Mouse (Mus musculus) WW6 (cell line): ENCODE results near the gene Gpr132.
A peak's percentile ranks its signal among the peaks of the same experiment; 100 is the strongest.
"Not testable (repeated sequence)": the region's sequence is repeated elsewhere in the genome, so short reads cannot be mapped to it uniquely, and the experiment has no call there.

Experiments
- DNase-seq: peaks from one replicate; pipeline ENCODE4 v3.0.0-alpha.2; 2013; ENCODE audit warnings: low read depth, low spot score

The Gpr132 gene

DNA sequence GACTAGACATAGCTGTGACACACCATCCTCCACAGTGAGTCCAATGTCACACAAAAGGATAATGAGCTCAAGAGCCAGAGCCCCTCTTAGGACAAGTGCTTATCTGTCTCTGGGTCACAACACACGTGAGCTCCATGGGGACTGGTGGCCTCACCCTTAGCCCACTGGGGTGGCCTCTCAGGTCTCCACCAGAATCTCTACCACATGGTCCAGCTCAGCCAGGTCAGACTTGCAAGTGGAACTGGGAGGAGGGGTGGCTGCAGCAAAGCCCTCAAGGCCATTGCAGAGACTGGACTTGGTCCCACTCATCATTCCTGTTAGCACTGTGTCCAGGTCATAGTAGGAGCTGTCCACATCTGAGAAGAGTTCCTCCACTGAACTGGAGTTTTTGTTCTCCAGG lies 46.8 kb downstream of the Gpr132 start:
- no peak for DNase-seq

- no peak for DNase-seq
These were observed 47.5 kb downstream of the Gpr132 start for GRCm38 (mm10) chr12:112820401-112820999.

DNA sequence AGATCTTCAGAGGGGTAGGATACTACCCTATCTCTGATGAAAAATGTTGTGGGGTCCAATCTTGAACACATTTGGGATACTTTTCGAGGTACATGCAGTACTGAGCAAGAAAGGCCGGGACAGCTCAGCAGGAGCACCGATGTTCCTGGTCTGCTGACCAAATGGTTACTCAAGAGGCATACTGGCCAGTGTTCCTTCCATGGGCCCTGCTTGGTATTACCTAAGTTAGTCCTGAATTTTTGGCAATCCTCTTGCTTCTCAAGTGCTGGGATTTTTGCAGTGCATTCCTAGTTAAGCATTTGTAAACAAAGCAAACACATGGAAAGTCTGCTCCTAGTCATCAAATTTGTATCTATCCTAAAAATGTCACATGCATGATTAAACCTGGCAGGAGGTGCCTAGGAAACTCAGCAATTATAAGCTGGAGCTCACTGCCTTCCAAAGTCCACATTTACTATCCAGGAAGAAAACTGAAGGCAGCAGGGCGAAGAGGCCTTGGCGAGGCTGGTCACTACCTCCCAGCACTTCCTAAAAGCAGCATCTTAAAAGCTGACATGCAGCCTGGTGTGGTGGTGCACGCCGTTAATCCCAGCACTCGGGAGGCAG lies 48.9 kb downstream of the Gpr132 start:
- no peak for DNase-seq

- not testable (repeated sequence) for DNase-seq
These were observed 51.2 kb downstream of the Gpr132 start for GRCm38 (mm10) chr12:112816866-112817265.

GRCm38 (mm10) chr12:112816294-112816693 lies 51.7 kb downstream of the Gpr132 start:
- no peak for DNase-seq

GRCm38 (mm10) chr12:112814682-112815470 lies 53.2 kb downstream of the Gpr132 start:
- no peak for DNase-seq

DNA sequence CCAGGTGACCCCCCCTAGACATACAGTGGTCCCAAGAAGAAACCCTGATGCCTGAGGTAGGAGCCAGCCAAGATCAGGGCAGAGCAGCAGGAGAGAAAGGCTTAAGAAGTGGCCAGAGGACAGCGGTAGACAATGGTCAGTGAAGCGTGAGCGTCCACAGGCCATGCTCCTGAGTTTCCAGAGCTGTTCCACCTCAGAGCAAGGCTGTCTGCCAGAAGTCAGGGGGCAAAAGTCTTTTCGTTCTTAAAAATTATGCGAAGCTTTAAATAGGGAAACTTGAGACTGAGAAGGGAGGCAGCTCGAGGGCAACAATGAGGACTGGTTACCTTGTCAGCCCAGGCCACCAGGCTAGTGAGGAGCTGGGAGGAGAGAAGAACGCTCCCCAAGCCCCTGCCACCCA lies 54.7 kb downstream of the Gpr132 start:
- no peak for DNase-seq

- no peak for DNase-seq
These were observed 57.7 kb downstream of the Gpr132 start for GRCm38 (mm10) chr12:112810092-112810885.

GRCm38 (mm10) chr12:112809641-112810040 lies 58.4 kb downstream of the Gpr132 start:
- DNase-seq: no peak

DNA sequence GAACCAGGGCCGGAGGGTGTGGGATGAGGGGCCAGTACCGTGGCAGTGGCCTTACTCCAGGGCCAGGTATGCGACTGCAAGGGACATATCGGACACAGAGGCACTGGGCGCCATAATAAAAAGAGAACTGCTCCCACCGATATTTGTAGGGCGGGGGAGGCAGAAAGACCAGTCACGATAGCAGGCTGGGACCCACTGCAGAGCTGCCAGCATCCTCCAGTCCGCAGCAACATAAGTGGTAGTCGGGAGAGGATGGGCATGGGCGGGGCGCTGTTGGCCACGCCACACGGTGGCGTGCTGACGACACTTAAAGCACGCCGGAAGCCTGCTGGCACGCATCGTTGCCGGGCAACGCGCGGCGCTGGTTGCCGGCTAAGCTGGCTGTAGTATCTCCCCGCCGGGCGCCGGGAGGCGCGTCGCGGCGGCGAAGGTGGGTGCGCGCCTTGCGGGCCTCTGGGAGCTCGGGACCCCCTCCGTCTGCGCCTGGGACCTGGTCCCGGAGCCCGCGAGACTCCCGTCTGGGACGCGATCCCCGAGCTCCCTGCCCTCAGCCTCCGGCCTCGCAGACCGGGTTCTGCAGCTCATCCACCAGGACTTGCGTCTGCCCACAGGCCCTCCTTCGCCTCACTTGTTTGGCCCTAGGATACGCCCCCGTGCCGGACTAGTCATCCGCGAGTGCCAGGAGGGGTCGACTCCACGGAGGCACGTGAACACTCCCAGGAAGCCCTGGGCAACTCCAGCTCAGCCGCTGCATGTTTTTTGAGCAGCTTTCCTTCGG lies 59.3 kb downstream of the Gpr132 start, which contains the start of gene Clba1:
Gene Clba1 (plus strand): TSS at position 351 of the 778 bp plus-strand sequence.
- peak; percentile 85 for DNase-seq

GRCm38 (mm10) chr12:112808212-112808586 lies 59.8 kb downstream of the Gpr132 start:
- DNase-seq: no peak

- DNase-seq: no peak
These were observed 60.2 kb downstream of the Gpr132 start for GRCm38 (mm10) chr12:112807796-112808195.

- no peak for DNase-seq
These were observed 62.0 kb downstream of the Gpr132 start for GRCm38 (mm10) chr12:112806044-112806443.

DNA sequence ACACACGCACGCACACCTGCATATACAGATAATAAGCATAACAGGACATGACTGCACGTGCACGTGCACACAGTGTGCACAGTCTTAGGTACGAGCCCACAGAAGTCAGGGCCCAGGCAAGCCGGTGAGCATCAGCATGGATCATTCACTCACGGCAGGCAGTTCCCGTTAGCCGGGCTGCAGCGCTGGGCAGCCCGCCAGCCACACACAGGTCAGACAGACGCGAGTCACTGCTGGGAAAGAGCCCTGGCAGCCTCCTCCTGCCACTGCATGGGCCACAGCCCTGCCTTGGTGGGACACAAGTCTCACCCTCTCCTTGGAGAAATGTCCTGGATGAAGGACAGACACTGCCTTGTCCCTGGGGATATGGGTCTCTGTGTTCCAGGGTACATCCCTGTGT lies 64.0 kb downstream of the Gpr132 start:
- DNase-seq: no peak

GRCm38 (mm10) chr12:112802917-112803316 lies 65.1 kb downstream of the Gpr132 start:
- no peak for DNase-seq

- no peak for DNase-seq
These were observed 65.9 kb downstream of the Gpr132 start, which contains the start of gene Ahnak2 for GRCm38 (mm10) chr12:112801864-112802846. TSS of gene Ahnak2 (minus strand) at chr12:112802657.
